Mouse (Mus musculus) macrophage (primary cell): ENCODE measurements around the gene Galm. TPM values are rescaled to one million over a fixed set of nuclear protein-coding genes. Genes with fewer than 3 reads are reported as not detected.
"Not testable (repeated sequence)": the region's sequence is repeated elsewhere in the genome, so short reads cannot be mapped to it uniquely, and the experiment has no call there.

Experiments used
- H3K27ac ChIP-seq: fragments of 350-480 bp; formaldehyde crosslinking; 2 replicates; pipeline ENCODE4 v1.9.0; 2021
- H3K36me3 ChIP-seq: fragments of 350-480 bp; formaldehyde crosslinking; 2 replicates; pipeline ENCODE4 v1.9.0; 2021; ENCODE audit errors: inconsistent target
- H3K4me3 ChIP-seq: fragments of 350-480 bp; formaldehyde crosslinking; 2 replicates; pipeline ENCODE4 v1.9.0; 2021; ENCODE audit errors: inconsistent target
- H3K79me2 ChIP-seq: fragments of 350-480 bp; formaldehyde crosslinking; 2 replicates; pipeline ENCODE4 v1.9.0; 2021; ENCODE audit errors: inconsistent target
- WGBS: methylation state at CpG from one replicate; pipeline ENCODE4 v1.1.7; 2026; ENCODE audit warnings: inconsistent platforms; ENCODE audit not compliant: missing documents; 5-methylcytosine and 5-hydroxymethylcytosine counted together
- polyA plus RNA-seq: library from polyadenylated mRNA; stranded (reverse); fragments of 250-400 nt; gene quantifications from 3 replicates; pipeline ENCODE4 v1.2.4, GENCODE M21; 2018; ENCODE audit warnings: inconsistent platforms

The Galm gene
- polyA plus RNA-seq, 1 experiment from 2014 or later = 26.5 TPM

- Histone ChIP-seq H3K27ac (no peak overlapping the region), H3K79me2 (no peaks in the 10 kb centered on the region)
- WGBS = 90% methylated on average over 6 of the region's 6 CpGs
These were observed 39.1 kb downstream of the Galm start for GRCm38 (mm10) chr17:80166346-80166745.

GRCm38 (mm10) chr17:80167436-80167835, 40.2 kb downstream of the Galm start:
- no peak overlapping the region for H3K4me3 ChIP-seq
- no peak overlapping the region for H3K27ac ChIP-seq
- no peaks in the 10 kb centered on the region for H3K79me2 ChIP-seq
- 95% methylated on average over 4 of the region's 4 CpGs for WGBS
- no peaks in the 10 kb centered on the region for H3K36me3 ChIP-seq

More at GRCm38 (mm10) chr17:80166346-80166745, 39.1 kb downstream of the Galm start:
- Histone ChIP-seq H3K4me3 (no peak overlapping the region), H3K36me3 (no peaks in the 10 kb centered on the region)

GRCm38 (mm10) chr17:80167851-80168251, 40.6 kb downstream of the Galm start:
- Histone ChIP-seq H3K36me3 (no peaks in the 10 kb centered on the region), H3K4me3 (no peak overlapping the region), H3K79me2 (no peaks in the 10 kb centered on the region), H3K27ac (no peak overlapping the region)
- 80% methylated on average over 5 of the region's 7 CpGs for WGBS

- Histone ChIP-seq H3K4me3 (no peak overlapping the region), H3K79me2 (no peaks in the 10 kb centered on the region), H3K36me3 (no peaks in the 10 kb centered on the region), H3K27ac (no peak overlapping the region)
- WGBS = 85% methylated on average over 15 of the region's 16 CpGs
These were observed 41.3 kb downstream of the Galm start for GRCm38 (mm10) chr17:80168425-80169182.

DNA sequence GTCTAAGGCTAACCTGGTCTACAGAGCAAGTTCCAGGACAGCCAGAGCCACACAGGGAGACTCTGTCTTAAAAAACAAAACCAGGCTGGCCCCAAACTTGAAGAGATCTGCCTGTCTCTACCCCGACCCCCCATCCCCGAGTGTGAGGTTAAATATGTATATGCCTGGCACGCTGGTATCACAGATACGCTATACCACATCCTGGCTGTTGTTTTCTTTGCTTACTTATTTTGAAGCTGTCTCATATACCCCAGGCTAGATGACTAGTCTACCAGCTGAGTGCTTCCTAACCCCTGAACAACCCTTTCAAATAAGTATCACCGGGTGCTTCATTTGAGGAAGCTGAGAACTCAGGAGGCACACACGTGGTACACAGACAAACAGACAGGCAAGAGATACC, 42.5 kb downstream of the Galm start:
- Histone ChIP-seq H3K4me3 (no peak overlapping the region), H3K36me3 (no peaks in the 10 kb centered on the region), H3K79me2 (no peaks in the 10 kb centered on the region), H3K27ac (no peak overlapping the region)
- 90% methylated on average over 6 of the region's 6 CpGs for WGBS

DNA sequence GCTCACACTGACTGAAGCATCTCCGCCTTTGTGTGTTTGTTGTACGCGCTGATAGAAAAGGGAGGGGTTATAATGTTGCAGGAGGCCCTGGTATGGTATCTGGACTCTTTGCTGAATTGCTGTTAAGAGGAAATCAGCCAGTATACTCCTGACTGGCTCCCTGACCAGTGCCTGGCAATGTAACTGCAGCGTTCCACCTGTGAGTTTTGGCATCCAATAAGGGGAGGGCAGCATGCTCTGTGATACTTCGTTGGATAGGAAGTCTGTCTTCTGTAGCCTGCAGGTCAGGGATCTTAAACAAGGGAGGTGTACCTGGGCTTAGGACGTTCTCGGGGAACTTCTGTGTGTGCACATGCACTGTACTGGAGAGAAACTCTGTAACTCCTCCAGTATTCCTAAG, 43.7 kb downstream of the Galm start:
- no peak overlapping the region for H3K4me3 ChIP-seq
- no peak overlapping the region for H3K27ac ChIP-seq
- H3K79me2 ChIP-seq = no peaks in the 10 kb centered on the region
- WGBS = 85% methylated on average over 7 of the region's 7 CpGs
- no peaks in the 10 kb centered on the region for H3K36me3 ChIP-seq

GRCm38 (mm10) chr17:80171948-80172347, 44.7 kb downstream of the Galm start:
- H3K27ac ChIP-seq = peak overlapping the region; percentile 60
- 94% methylated on average over 4 of the region's 4 CpGs for WGBS
- no peaks in the 10 kb centered on the region for H3K79me2 ChIP-seq
- no peak overlapping the region for H3K4me3 ChIP-seq
- no peaks in the 10 kb centered on the region for H3K36me3 ChIP-seq

DNA sequence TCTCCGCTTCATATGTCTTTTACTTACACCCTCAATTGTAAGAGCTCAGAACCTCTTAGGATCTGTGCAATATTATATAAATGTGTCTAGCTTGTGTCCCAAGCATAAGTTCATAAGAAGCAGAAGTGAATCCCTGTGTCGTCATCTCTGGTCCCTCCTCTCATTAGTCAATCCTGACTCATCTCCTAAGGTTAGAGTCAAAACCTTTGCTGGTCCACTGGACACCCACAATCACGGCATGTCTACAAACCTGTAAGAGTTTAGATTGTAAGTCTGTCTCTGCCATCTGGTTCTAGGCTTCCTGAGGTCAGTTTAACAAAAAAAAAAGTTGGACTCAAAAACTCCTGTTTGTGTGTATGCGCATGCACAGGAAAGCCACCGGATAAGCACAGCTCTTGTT, 45.5 kb downstream of the Galm start:
- no peaks in the 10 kb centered on the region for H3K36me3 ChIP-seq
- H3K79me2 ChIP-seq = no peaks in the 10 kb centered on the region
- 40% methylated on average over 5 of the region's 5 CpGs for WGBS
- peak overlapping the region; percentile 60 for H3K27ac ChIP-seq
- H3K4me3 ChIP-seq = no peak overlapping the region

DNA sequence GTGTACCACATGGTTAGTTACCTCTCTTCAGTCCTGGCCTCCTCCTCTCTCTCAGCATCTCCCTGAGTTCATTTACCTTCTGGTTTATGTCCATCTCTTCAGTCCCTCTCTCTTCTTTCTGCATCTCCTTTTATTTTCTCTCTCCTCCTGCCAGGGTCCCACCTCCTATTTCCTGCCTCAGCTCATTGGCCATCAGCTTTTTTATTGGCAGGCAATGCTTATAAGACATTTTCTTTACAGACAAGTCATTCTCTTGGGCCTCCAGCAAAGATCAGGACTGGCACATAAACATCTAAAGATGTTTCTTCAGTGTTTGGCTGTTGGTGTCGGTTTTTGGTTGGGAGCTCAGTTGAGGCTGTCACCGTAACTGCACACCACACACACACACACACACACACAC, 46.4 kb downstream of the Galm start:
- H3K79me2 ChIP-seq = no peaks in the 10 kb centered on the region
- 0 out of 2 replicates have a peak overlapping the region, but pooled peaks have one; percentile 60 for H3K27ac ChIP-seq
- WGBS = 100% methylated on average over 2 of the region's 2 CpGs
- H3K4me3 ChIP-seq = no peak overlapping the region
- H3K36me3 ChIP-seq = no peaks in the 10 kb centered on the region

- Histone ChIP-seq H3K27ac (no peak overlapping the region), H3K4me3 (no peak overlapping the region), H3K36me3 (no peaks in the 10 kb centered on the region), H3K79me2 (no peaks in the 10 kb centered on the region)
- whole genome bisulfite sequencing = 88% methylated on average over 3 of the region's 3 CpGs
These were observed 46.9 kb downstream of the Galm start for GRCm38 (mm10) chr17:80174146-80174545.

DNA sequence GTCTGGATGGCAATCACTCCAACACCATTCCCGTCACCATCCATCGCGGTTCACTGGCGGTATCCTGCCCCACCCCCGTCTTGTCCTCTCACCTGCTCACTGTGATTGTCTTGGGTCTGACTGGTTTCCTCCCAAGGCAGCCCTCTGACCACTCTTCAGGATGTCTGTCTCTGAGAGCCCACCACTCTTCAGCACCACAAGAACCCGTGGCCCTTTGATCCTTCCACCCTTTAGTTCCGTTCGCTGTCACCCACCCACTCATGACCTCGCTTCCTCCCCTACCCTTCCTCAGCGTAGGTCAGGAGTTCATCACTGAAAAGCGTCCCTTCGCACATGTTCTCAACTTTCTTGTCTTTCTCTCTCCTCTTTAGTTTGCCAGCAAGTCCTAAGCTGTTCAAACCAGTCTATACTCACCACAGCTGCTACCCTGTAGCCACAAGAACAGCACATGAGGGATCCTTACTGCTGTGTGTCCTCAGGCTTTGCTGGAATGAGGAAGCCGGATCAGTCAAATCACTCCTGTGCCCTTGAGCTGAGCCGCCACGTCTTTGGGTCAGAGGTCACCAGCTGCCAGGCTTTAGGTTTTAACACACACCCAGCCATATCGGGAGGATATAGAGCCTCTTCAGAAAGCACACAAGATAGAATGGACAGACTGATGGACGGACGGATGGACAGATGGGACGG, 47.6 kb downstream of the Galm start:
- Histone ChIP-seq H3K79me2 (no peaks in the 10 kb centered on the region), H3K4me3 (no peak overlapping the region), H3K27ac (no peak overlapping the region), H3K36me3 (no peaks in the 10 kb centered on the region)
- WGBS = 60% methylated on average over 16 of the region's 19 CpGs

- Histone ChIP-seq H3K4me3 (no peak overlapping the region), H3K79me2 (no peaks in the 10 kb centered on the region), H3K27ac (no peak overlapping the region), H3K36me3 (no peaks in the 10 kb centered on the region)
- 52% methylated on average over 4 of the region's 4 CpGs for WGBS
These were observed 48.1 kb downstream of the Galm start for GRCm38 (mm10) chr17:80175386-80175739.

DNA sequence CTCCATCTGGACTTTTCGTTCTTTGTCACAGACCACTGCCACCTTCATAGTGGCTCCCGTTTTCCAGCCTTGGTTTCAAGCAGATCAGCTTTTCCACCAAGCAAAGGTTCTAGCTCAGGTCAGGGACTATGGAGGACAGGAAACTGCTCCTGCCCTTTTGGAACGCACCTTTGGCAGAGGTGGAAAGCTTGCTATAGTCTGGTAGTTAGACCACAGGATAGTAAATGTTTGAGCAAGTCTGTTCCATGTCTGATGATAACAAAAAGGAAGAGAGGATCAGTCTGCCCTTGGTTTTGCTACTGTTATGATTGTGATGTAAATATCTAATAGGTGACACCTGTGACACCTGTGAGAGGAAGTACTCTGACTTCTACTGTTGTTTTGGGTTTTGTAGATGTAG, 48.7 kb downstream of the Galm start:
- Histone ChIP-seq H3K36me3 (no peaks in the 10 kb centered on the region), H3K4me3 (no peak overlapping the region), H3K79me2 (no peaks in the 10 kb centered on the region), H3K27ac (no peak overlapping the region)
- WGBS = 70% methylated on average over 3 of the region's 3 CpGs

- not testable (repeated sequence) for H3K36me3 ChIP-seq, H3K4me3 ChIP-seq, H3K27ac ChIP-seq, H3K79me2 ChIP-seq
- 100% methylated on average over 2 of the region's 3 CpGs for WGBS
These were observed 51.6 kb downstream of the Galm start for GRCm38 (mm10) chr17:80178846-80179245.

- Histone ChIP-seq H3K27ac (no peak overlapping the region), H3K4me3 (no peak overlapping the region), H3K79me2 (no peaks in the 10 kb centered on the region), H3K36me3 (no peaks in the 10 kb centered on the region)
- WGBS = 0% methylated on average over 6 of the region's 6 CpGs
These were observed 52.7 kb downstream of the Galm start for GRCm38 (mm10) chr17:80179959-80180358.
